Mouse (Mus musculus) ES-E14 (cell line): ENCODE results near the gene Pak4. TPM values are rescaled to one million over a fixed set of nuclear protein-coding genes. Genes with fewer than 3 reads are reported as not detected.

Source experiments
- DNase-seq: peaks from one replicate; pipeline ENCODE4 v3.0.0-alpha.2; 2013; ENCODE audit warnings: low read depth, low spot score
- H3K27ac ChIP-seq: 2 replicates; pipeline ENCODE4 v1.5.1; 2012; ENCODE audit warnings: low read depth, mild to moderate bottlenecking, low read length, moderate library complexity, mixed read lengths; ENCODE audit not compliant: poor library complexity, insufficient read depth, severe bottlenecking
- H3K36me3 ChIP-seq: 2 replicates; pipeline ENCODE4 v1.6.1; 2012; ENCODE audit warnings: mild to moderate bottlenecking, low read length, moderate library complexity, mixed read lengths; ENCODE audit not compliant: control insufficient read depth, poor library complexity, insufficient read depth, severe bottlenecking
- H3K4me1 ChIP-seq, 2 experiments: fragments of 150-350 bp in 1 of 2; sonication (generic) in 1 of 2; 2 replicates each; pipeline ENCODE4 v1.6.1; 2012; ENCODE audit warnings: low read length in 2 of 2, mild to moderate bottlenecking in 1 of 2, mixed read lengths in 1 of 2; ENCODE audit not compliant: control insufficient read depth in 2 of 2, insufficient read depth in 2 of 2, poor library complexity in 1 of 2
- H3K4me3 ChIP-seq, 2 experiments: fragments of 150-350 bp in 1 of 2; sonication (generic) in 1 of 2; 2 replicates each; pipeline ENCODE4 v1.5.1; 2012; ENCODE audit warnings: low read length in 2 of 2, low read depth in 1 of 2, mild to moderate bottlenecking in 1 of 2, mixed read lengths in 1 of 2; ENCODE audit not compliant: insufficient read depth in 1 of 2, poor library complexity in 1 of 2, severe bottlenecking in 1 of 2
- H3K9ac ChIP-seq: 2 replicates; pipeline ENCODE4 v1.6.1; 2012; ENCODE audit warnings: low read depth, mild to moderate bottlenecking, low read length, mixed read lengths; ENCODE audit not compliant: poor library complexity, insufficient read depth, severe bottlenecking
- H3K9me3 ChIP-seq: fragments of 150-350 bp; sonication (generic); 2 replicates; pipeline ENCODE4 v1.6.1; 2012; ENCODE audit warnings: low read depth, mild to moderate bottlenecking, low read length; ENCODE audit not compliant: control insufficient read depth, insufficient read depth
- CHD2 ChIP-seq: IDR thresholded peaks from 2 replicates; pipeline ENCODE4 v1.6.1; 2014; ENCODE audit warnings: mild to moderate bottlenecking, low read depth, low read length, inconsistent platforms
- HCFC1 ChIP-seq: IDR thresholded peaks from 2 replicates; pipeline ENCODE4 v1.6.1; 2012; ENCODE audit warnings: low read length, inconsistent platforms, borderline replicate concordance; ENCODE audit not compliant: insufficient read depth
- MAFK ChIP-seq: IDR thresholded peaks from 2 replicates; pipeline ENCODE4 v1.6.1; 2014; ENCODE audit warnings: mild to moderate bottlenecking, low read depth, low read length, inconsistent platforms; ENCODE audit not compliant: insufficient read depth
- ZC3H11A ChIP-seq: IDR thresholded peaks from 2 replicates; pipeline ENCODE4 v1.6.1; 2012; ENCODE audit warnings: low read depth, mild to moderate bottlenecking, inconsistent platforms, low read length, borderline replicate concordance
- ZNF384 ChIP-seq: IDR thresholded peaks from 2 replicates; pipeline ENCODE4 v1.6.1; 2012; ENCODE audit warnings: low read depth, low read length, inconsistent platforms
- in situ Hi-C, 2 experiments: fragments of 600-800 bp; cut with MboI; formaldehyde crosslinking; loops; one replicate each; pipeline ENCODE4 v1.15.1; 2025; ENCODE audit warnings: low sequenced_read_pairs in 2 of 2, inconsistent platforms in 1 of 2; ENCODE audit not compliant: unreplicated experiment in 2 of 2
- total RNA-seq: library from RNA; depleted of rRNA; stranded (reverse); fragments of 300-350 nt; gene quantifications from 2 replicates; pipeline ENCODE4 v1.2.3, GENCODE M21; 2012

Pak4 gene
- total RNA-seq, 1 experiment, result 31.9 TPM

DNA sequence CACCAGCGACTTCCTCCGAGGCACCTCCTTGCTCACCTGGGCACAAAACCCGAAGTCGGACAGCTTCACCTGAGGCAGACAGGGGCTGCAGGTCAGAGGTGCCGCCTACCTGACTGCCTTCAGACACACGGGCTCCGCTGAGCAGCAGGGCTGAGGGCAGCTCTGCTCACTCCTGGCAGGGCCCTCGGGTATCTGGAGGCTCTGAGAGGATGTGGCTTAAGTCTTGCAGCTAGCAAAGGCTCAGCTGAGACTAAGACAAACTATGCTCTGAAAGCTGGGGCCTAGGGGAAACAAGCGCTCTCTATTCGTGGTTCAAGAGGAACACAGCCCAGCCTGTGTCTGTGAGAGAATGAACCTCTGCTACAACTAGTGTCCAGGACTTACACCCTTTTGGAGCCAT, 37.1 kb downstream of the Pak4 start:
- Histone ChIP-seq H3K9me3 (no peaks in the 10 kb centered on the region), H3K4me3 (no peak overlapping the region), H3K9ac (no peak overlapping the region), H3K36me3 (peaks cover 58% of the 10 kb centered on the region), H3K27ac (no peak overlapping the region), H3K4me1 (peaks cover 10 to 32% of the 10 kb centered on the region in 2 experiments)
- no peak for TF ChIP-seq MAFK
- no peak for TF ChIP-seq ZNF384
- no peak for TF ChIP-seq ZC3H11A
- no peak for TF ChIP-seq CHD2
- TF ChIP-seq HCFC1, result no peak
- no peak for DNase-seq
- in situ Hi-C loops, result no loop called here

DNA sequence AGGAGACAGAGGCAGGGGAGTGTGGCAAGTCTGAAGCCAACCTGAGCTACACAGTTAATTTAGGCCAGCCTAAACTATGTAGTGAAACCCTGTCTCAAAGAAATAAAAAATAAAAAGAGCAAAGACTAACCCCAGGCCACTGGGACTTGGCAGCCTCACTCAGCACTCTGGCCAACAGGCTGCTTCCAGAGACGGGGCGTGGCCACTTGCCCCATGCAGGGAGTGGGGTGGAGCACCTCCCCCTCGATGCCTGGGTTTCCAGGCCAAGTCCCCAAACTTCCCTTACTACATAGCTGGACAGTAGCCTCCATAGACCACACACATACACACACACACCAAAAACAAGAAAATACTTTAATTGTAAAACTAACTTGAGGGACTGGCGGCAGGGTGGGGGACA, 39.5 kb downstream of the Pak4 start:
- H3K27ac ChIP-seq, result no peak overlapping the region
- H3K9me3 ChIP-seq, result no peaks in the 10 kb centered on the region
- no peak for TF ChIP-seq MAFK
- TF ChIP-seq ZNF384, result no peak
- H3K4me3 ChIP-seq, result no peak overlapping the region
- in situ Hi-C loops, result no loop called here
- H3K4me1 ChIP-seq, result peaks cover 10 to 36% of the 10 kb centered on the region in 2 experiments
- H3K9ac ChIP-seq, result no peak overlapping the region
- DNase-seq, result no peak
- peaks cover 41% of the 10 kb centered on the region for H3K36me3 ChIP-seq

GRCm38 (mm10) chr7:28557708-28558107, 40.3 kb downstream of the Pak4 start:
- DNase-seq, result no peak
- H3K27ac ChIP-seq, result 0 out of 2 replicates have a peak overlapping the region, but pooled peaks have one; percentile 26
- H3K9me3 ChIP-seq, result no peaks in the 10 kb centered on the region
- no peak overlapping the region for H3K9ac ChIP-seq
- H3K4me3 ChIP-seq, result no peak overlapping the region
- peaks cover 34% of the 10 kb centered on the region for H3K36me3 ChIP-seq
- TF ChIP-seq CHD2 (no peak), ZNF384 (no peak), HCFC1 (no peak), ZC3H11A (no peak), MAFK (no peak)
- peaks cover 10 to 36% of the 10 kb centered on the region in 2 experiments for H3K4me1 ChIP-seq
- in situ Hi-C loops, result no loop called here

DNA sequence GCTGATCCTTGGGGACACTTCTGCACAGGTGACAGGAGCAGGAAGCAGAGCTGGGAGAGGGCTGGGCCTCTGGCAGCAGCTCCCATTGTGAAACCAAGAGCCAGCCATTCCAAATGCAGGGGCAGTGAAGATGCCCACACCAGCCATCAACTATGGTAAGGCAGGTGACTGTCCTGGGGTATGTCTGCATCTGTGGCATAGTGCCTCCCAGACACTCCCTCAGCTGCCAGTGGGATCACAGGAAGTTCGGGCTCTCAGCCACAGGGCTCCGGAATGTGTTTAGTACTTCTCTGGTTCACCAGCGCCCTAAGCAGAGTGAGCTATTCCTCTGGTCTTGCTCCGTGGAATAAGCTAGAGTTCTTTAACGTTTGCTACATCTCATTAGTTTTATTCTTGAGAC, 40.9 kb downstream of the Pak4 start:
- peaks cover 28% of the 10 kb centered on the region for H3K36me3 ChIP-seq
- TF ChIP-seq ZC3H11A (no peak), HCFC1 (no peak), MAFK (no peak), CHD2 (no peak), ZNF384 (no peak)
- H3K4me3 ChIP-seq, result no peak overlapping the region; a peak in 1 of 4 replicates
- H3K4me1 ChIP-seq, result peaks cover 10 to 36% of the 10 kb centered on the region in 2 experiments
- H3K27ac ChIP-seq, result peak overlapping the region; percentile 60; the same call in 1 of the 2 replicates
- in situ Hi-C loops, result no loop called here
- no peaks in the 10 kb centered on the region for H3K9me3 ChIP-seq
- no peak overlapping the region for H3K9ac ChIP-seq
- no peak for DNase-seq

DNA sequence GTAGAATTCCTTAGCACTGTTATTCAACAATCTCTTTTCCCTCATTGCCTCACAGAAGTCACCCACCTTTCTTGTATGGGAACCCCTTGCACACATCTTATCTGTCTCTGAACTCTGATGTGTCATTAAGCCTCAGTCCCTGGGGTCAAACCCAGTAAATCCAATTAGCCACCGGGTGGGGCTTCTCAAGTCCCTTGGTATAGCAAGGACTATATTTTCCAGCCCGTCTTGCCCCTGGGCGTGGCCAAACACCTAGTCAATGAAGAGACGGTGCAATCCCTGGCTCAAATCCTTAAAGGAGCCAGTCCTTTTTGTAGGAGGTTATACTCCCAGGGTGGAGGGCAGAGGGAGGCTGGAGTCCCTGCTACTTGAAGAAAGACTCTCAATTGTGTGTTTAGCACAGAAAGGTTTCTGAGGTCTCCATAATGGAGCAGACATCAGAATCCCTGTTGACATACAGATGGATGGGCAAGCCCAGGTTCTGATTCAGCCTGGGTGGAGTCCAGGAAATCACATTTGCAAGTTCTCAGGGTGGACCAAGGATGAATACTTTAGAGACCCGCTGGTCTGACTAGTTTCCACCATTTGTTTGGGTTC, 41.9 kb downstream of the Pak4 start:
- peaks cover 10 to 36% of the 10 kb centered on the region in 2 experiments for H3K4me1 ChIP-seq
- H3K27ac ChIP-seq, result no peak overlapping the region
- in situ Hi-C loops, result no loop called here
- no peaks in the 10 kb centered on the region for H3K9me3 ChIP-seq
- H3K4me3 ChIP-seq, result no peak overlapping the region
- H3K9ac ChIP-seq, result no peak overlapping the region
- TF ChIP-seq ZNF384, result no peak
- TF ChIP-seq HCFC1, result no peak
- no peak for TF ChIP-seq MAFK
- peaks cover 22% of the 10 kb centered on the region for H3K36me3 ChIP-seq
- DNase-seq, result peak; percentile 34
